Mouse (Mus musculus): Measurements from ENCODE around the gene 4921536K21Rik.

GRCm38 (mm10) chr11:3860361-3860760, 34.5 kb downstream of the 4921536K21Rik start:
- TF ChIP-seq CTCF (IDR thresholded peaks at IDR 0.05; ENCODE audit: insufficient read depth, low read depth, low read length) (no peak), POLR2A (IDR thresholded peaks at IDR 0.05; ENCODE audit: insufficient read depth, low read depth, low read length) (no peak)

All from olfactory bulb, adult 2 months (tissue).